Mouse (Mus musculus) CD4-positive naive resting alpha-beta T cell, adult 57 days (primary cell): Measurements from ENCODE around the gene 9330159F19Rik. TPM values are rescaled to one million over a fixed set of nuclear protein-coding genes. Genes with fewer than 3 reads are reported as not detected.

Experiments used
- total RNA-seq: library from RNA; stranded (reverse); gene quantifications from one replicate; pipeline ENCODE4 v1.2.4, GENCODE M21; 2023

Gene 9330159F19Rik
- not detected for total RNA-seq

GRCm38 (mm10) chr10:29211453-29211852 is at the start of gene 9330159F19Rik:
TSS of gene 9330159F19Rik (plus strand) at chr10:29211606.

GRCm38 (mm10) chr10:29198642-29199041 is 12.8 kb upstream of the 9330159F19Rik start, which contains the start of gene Gm49353:
TSS of gene Gm49353 (plus strand) at chr10:29198954.

Other genes with a start within 250 kb of the 9330159F19Rik start
- not detected for gene 2310057J18Rik, start 225.3 kb upstream of the 9330159F19Rik start, total RNA-seq
- gene Soga3, start 67.8 kb upstream of the 9330159F19Rik start, total RNA-seq = not detected
- not detected for gene Gm49353, start 12.7 kb upstream of the 9330159F19Rik start, total RNA-seq
- 7.1 TPM for gene Echdc1, start 101.6 kb downstream of the 9330159F19Rik start, total RNA-seq
- 76.2 TPM for gene Rnf146, start 150.8 kb downstream of the 9330159F19Rik start, total RNA-seq